Mouse (Mus musculus) gastrocnemius, postnatal 10 days (tissue): ENCODE measurements around the gene Hmgcs1. TPM values are rescaled to one million over a fixed set of nuclear protein-coding genes. Genes with fewer than 3 reads are reported as not detected.
A peak's percentile ranks its signal among the peaks of the same experiment; 100 is the strongest.

ENCODE experiments used
- DNase-seq: peaks from one replicate; pipeline ENCODE4 v3.0.0; 2021; ENCODE audit warnings: mixed read lengths
- total RNA-seq, 2 experiments: library from RNA; stranded (reverse); gene quantifications; 2 replicates each; pipeline ENCODE4 v1.2.3; 2021

Gene Hmgcs1
- total RNA-seq, 2 experiments from 2014 or later, result 52.4 to 57.1 TPM

- DNase-seq, result no peak
These were observed 63.9 kb downstream of the Hmgcs1 start for GRCm38 (mm10) chr13:119753859-119754634.

GRCm38 (mm10) chr13:119754635-119755020 is 64.4 kb downstream of the Hmgcs1 start:
- no peak for DNase-seq

GRCm38 (mm10) chr13:119755141-119755547 is 65.0 kb downstream of the Hmgcs1 start:
- DNase-seq, result no peak

GRCm38 (mm10) chr13:119755681-119756471 is 65.7 kb downstream of the Hmgcs1 start, which contains the start of gene Nim1k:
Gene Nim1k (minus strand): TSS chr13:119755882.
- peak; percentile 78 for DNase-seq

- DNase-seq, result no peak
These were observed 66.7 kb downstream of the Hmgcs1 start for GRCm38 (mm10) chr13:119756831-119757230.

Other genes starting within 250 kb of the Hmgcs1 start
- gene 4833420G17Rik, start 227.6 kb upstream of the Hmgcs1 start, total RNA-seq, result 10 to 100 TPM in 1 of 2 experiments, 1 to 10 TPM in 1; 9.7 to 12.0 TPM
- 10 to 100 TPM in 1 of 2 experiments, 1 to 10 TPM in 1; 8.4 to 10.3 TPM for gene Tmem267, start 202.3 kb upstream of the Hmgcs1 start, total RNA-seq
- under 1 TPM; 0.38 to 0.78 TPM for gene 3110070M22Rik, start 202.0 kb upstream of the Hmgcs1 start, total RNA-seq
- under 1 TPM; 0.19 to 0.23 TPM for gene Ccl28, start 66.6 kb upstream of the Hmgcs1 start, total RNA-seq
- gene Nim1k, start 65.5 kb downstream of the Hmgcs1 start, total RNA-seq, result 1 to 10 TPM; 2.1 to 2.5 TPM
- 10 to 100 TPM; 14.9 to 20.6 TPM for gene Zfp131, start 100.5 kb downstream of the Hmgcs1 start, total RNA-seq
- gene AF067063, start 139.8 kb downstream of the Hmgcs1 start, total RNA-seq, result not detected
- gene D13Ertd608e, start 145.6 kb downstream of the Hmgcs1 start, total RNA-seq, result not detected
- gene Tcstv1, start 204.4 kb downstream of the Hmgcs1 start, total RNA-seq, result not detected
- not detected for gene Gm21761, start 238.9 kb downstream of the Hmgcs1 start, total RNA-seq